Mouse (Mus musculus) frontal cortex, adult (tissue): ENCODE data around the gene Sel1l.

Experiments
- ATAC-seq: cut with Nextera tagmentation; 2 replicates; pipeline ENCODE4 v1.9.2; 2017; ENCODE audit warnings: mild to moderate bottlenecking, moderate library complexity, mixed read lengths; ENCODE audit not compliant: low TSS enrichment

Sel1l gene

GRCm38 (mm10) chr12:91779004-91779365, 70.0 kb downstream of the Sel1l start:
- peak; percentile 96 for ATAC-seq

- 0 out of 2 replicates have a peak, but pooled peaks have one; percentile 19 for ATAC-seq
Observed at GRCm38 (mm10) chr12:91778211-91779003, 70.5 kb downstream of the Sel1l start.

GRCm38 (mm10) chr12:91776342-91776741, 72.6 kb downstream of the Sel1l start:
- no peak for ATAC-seq

- ATAC-seq: peak; percentile 48; the same call in 1 of the 2 replicates
Observed at GRCm38 (mm10) chr12:91774811-91775284, 74.1 kb downstream of the Sel1l start.

GRCm38 (mm10) chr12:91768871-91769270, 80.1 kb downstream of the Sel1l start:
- ATAC-seq: no peak

GRCm38 (mm10) chr12:91768176-91768575, 80.8 kb downstream of the Sel1l start:
- no peak for ATAC-seq

- peak; percentile 71 for ATAC-seq
Observed at GRCm38 (mm10) chr12:91766338-91767107, 82.4 kb downstream of the Sel1l start.

- peak; percentile 51 for ATAC-seq
Observed at GRCm38 (mm10) chr12:91765504-91765903, 83.5 kb downstream of the Sel1l start.

- ATAC-seq: no peak
Observed at GRCm38 (mm10) chr12:91765054-91765453, 83.9 kb downstream of the Sel1l start.

GRCm38 (mm10) chr12:91764471-91764870, 84.5 kb downstream of the Sel1l start:
- ATAC-seq: no peak

GRCm38 (mm10) chr12:91759836-91760235, 89.1 kb downstream of the Sel1l start:
- no peak for ATAC-seq

GRCm38 (mm10) chr12:91757854-91758562, 90.9 kb downstream of the Sel1l start:
- no peak for ATAC-seq

- ATAC-seq: no peak
Observed at GRCm38 (mm10) chr12:91756562-91757166, 92.3 kb downstream of the Sel1l start.
